Mouse (Mus musculus) heart, postnatal 0 days (tissue): Measurements from ENCODE around the gene Fam32a. TPM values are rescaled to one million over a fixed set of nuclear protein-coding genes. Genes with fewer than 3 reads are reported as not detected.
A peak's percentile ranks its signal among the peaks of the same experiment; 100 is the strongest.

Experiments used
- ATAC-seq: fragments of 200-750 bp; cut with Nextera tagmentation; 2 replicates; pipeline ENCODE4 v1.8.0; 2017; ENCODE audit warnings: low read depth, moderate number of reproducible peaks, moderate library complexity; ENCODE audit not compliant: insufficient read depth
- DNase-seq: peaks from one replicate; pipeline ENCODE4 v3.0.0-alpha.2; 2016; ENCODE audit warnings: low spot score
- H3K27ac ChIP-seq: fragments of 300-500 bp; sonication (generic); 2 replicates; pipeline ENCODE4 v1.5.1; 2014; ENCODE audit warnings: low read depth, mild to moderate bottlenecking
- H3K27me3 ChIP-seq: fragments of 300-500 bp; sonication (generic); 2 replicates; pipeline ENCODE4 v1.6.1; 2014; ENCODE audit warnings: low read length, mixed read lengths; ENCODE audit not compliant: control insufficient read depth, insufficient read depth
- H3K36me3 ChIP-seq: fragments of 300-500 bp; sonication (generic); replicated peaks from 2 replicates; pipeline ENCODE4 v1.6.1; 2014; ENCODE audit warnings: low read length, mixed read lengths; ENCODE audit not compliant: control insufficient read depth, insufficient read depth
- H3K4me1 ChIP-seq: fragments of 300-500 bp; sonication (generic); 2 replicates; pipeline ENCODE4 v1.6.1; 2014; ENCODE audit warnings: antibody characterized with exemption; ENCODE audit not compliant: control insufficient read depth, insufficient read depth
- H3K4me2 ChIP-seq: fragments of 300-500 bp; sonication (generic); 2 replicates; pipeline ENCODE4 v1.6.1; 2014; ENCODE audit warnings: low read depth, mild to moderate bottlenecking, low read length, moderate library complexity
- H3K4me3 ChIP-seq: fragments of 300-500 bp; sonication (generic); 2 replicates; pipeline ENCODE4 v1.5.1; 2014; ENCODE audit warnings: low read depth, low read length
- H3K9ac ChIP-seq: fragments of 300-500 bp; sonication (generic); replicated peaks from 2 replicates; pipeline ENCODE4 v1.6.1; 2014; ENCODE audit warnings: low read depth, low read length, mixed read lengths
- H3K9me3 ChIP-seq: fragments of 300-500 bp; sonication (generic); replicated peaks from 2 replicates; pipeline ENCODE4 v1.6.1; 2016; ENCODE audit warnings: low read length; ENCODE audit not compliant: control insufficient read depth
- CTCF ChIP-seq: IDR thresholded peaks from 2 replicates; pipeline ENCODE4 v1.5.1; 2016; ENCODE audit warnings: antibody characterized with exemption, control low read depth, low read depth
- EP300 ChIP-seq: IDR thresholded peaks from 2 replicates; pipeline ENCODE4 v1.6.1; 2016; ENCODE audit warnings: antibody characterized with exemption, low read depth
- WGBS: fragments of 180-500 bp; shearing (Covaris S2); extraction: QIAGEN DNeasy Blood & Tissue Kit; methylation state at CpG from one replicate; pipeline ENCODE4 v1.1.7; 2014; 5-methylcytosine and 5-hydroxymethylcytosine counted together
- polyA plus RNA-seq: library from polyadenylated mRNA; unstranded; fragments of >200 nt; fragmentation: Nextera tagmentation; extraction: Ambion mirVana; gene quantifications from 2 replicates; pipeline ENCODE4 v1.2.1, GENCODE M21; 2015
- total RNA-seq: library from RNA; depleted of rRNA; stranded (reverse); fragments of >200 nt; gene quantifications from 2 replicates; pipeline ENCODE4 v1.2.3, GENCODE M21; 2014; ENCODE audit warnings: low replicate concordance; rRNA removed

Gene Fam32a
- total and polyA plus RNA-seq, 2 experiments from 2014 or later, result 32.0 to 45.4 TPM

GRCm38 (mm10) chr8:72271691-72272090 is 52.2 kb downstream of the Fam32a start:
- H3K4me3 ChIP-seq, result no peak overlapping the region
- no peaks in the 10 kb centered on the region for H3K9me3 ChIP-seq
- H3K4me2 ChIP-seq, result no peak overlapping the region
- H3K9ac ChIP-seq, result no peak overlapping the region
- DNase-seq, result no peak
- 73% methylated on average over 3 of the region's 3 CpGs for WGBS
- H3K27ac ChIP-seq, result no peak overlapping the region
- no peaks in the 10 kb centered on the region for H3K36me3 ChIP-seq
- TF ChIP-seq CTCF (no peak), EP300 (no peak)
- ATAC-seq, result no peak
- no peaks in the 10 kb centered on the region for H3K27me3 ChIP-seq
- 0 out of 2 replicates have a peak, but pooled peaks cover 12% of the 10 kb centered on the region for H3K4me1 ChIP-seq

- no peak overlapping the region for H3K9ac ChIP-seq
Observed at GRCm38 (mm10) chr8:72272361-72272760, 52.8 kb downstream of the Fam32a start.

GRCm38 (mm10) chr8:72273111-72273770 is 53.7 kb downstream of the Fam32a start:
- no peaks in the 10 kb centered on the region for H3K27me3 ChIP-seq
- H3K4me3 ChIP-seq, result no peak overlapping the region
- H3K9me3 ChIP-seq, result no peaks in the 10 kb centered on the region
- DNase-seq (no peak), ATAC-seq (no peak)
- WGBS, result 68% methylated on average over 1 of the region's 1 CpGs
- H3K4me2 ChIP-seq, result no peak overlapping the region
- H3K27ac ChIP-seq, result no peak overlapping the region
- TF ChIP-seq CTCF (no peak), EP300 (no peak)
- H3K4me1 ChIP-seq, result peaks cover 16% of the 10 kb centered on the region; the same call in 1 of the 2 replicates
- H3K9ac ChIP-seq, result no peak overlapping the region
- no peaks in the 10 kb centered on the region for H3K36me3 ChIP-seq

More at GRCm38 (mm10) chr8:72272361-72272760, 52.8 kb downstream of the Fam32a start:
- Histone ChIP-seq H3K4me1 (peaks cover 13% of the 10 kb centered on the region; the same call in 1 of the 2 replicates), H3K4me3 (no peak overlapping the region), H3K27ac (no peak overlapping the region), H3K36me3 (no peaks in the 10 kb centered on the region), H3K9me3 (no peaks in the 10 kb centered on the region), H3K27me3 (no peaks in the 10 kb centered on the region), H3K4me2 (no peak overlapping the region)
- peak; percentile 61 for DNase-seq
- WGBS, result 11% methylated on average over 3 of the region's 3 CpGs
- TF ChIP-seq CTCF (peak; percentile 75), EP300 (no peak)
- ATAC-seq, result peak; percentile 37; the same call in 1 of the 2 replicates

- Histone ChIP-seq H3K4me3 (no peak overlapping the region), H3K4me1 (peaks cover 10% of the 10 kb centered on the region; the same call in 1 of the 2 replicates), H3K9ac (no peak overlapping the region), H3K27ac (no peak overlapping the region), H3K9me3 (no peaks in the 10 kb centered on the region), H3K27me3 (no peaks in the 10 kb centered on the region), H3K36me3 (no peaks in the 10 kb centered on the region), H3K4me2 (no peak overlapping the region)
- 71% methylated on average over 5 of the region's 5 CpGs for WGBS
- DNase-seq (no peak), ATAC-seq (no peak)
- TF ChIP-seq EP300 (no peak), CTCF (no peak)
Observed at GRCm38 (mm10) chr8:72273807-72274206, 54.3 kb downstream of the Fam32a start.

Other genes starting within 250 kb of the Fam32a start
- 1.1 and 2.4 TPM in 2 replicates for gene Cyp4f18, start 210.1 kb upstream of the Fam32a start, total RNA-seq
- gene Cyp4f18, start 210.1 kb upstream of the Fam32a start, polyA plus RNA-seq, result 0.97 and 1.3 TPM in 2 replicates
- gene Olfr372, start 178.5 kb upstream of the Fam32a start, total RNA-seq, result not detected in 2 replicates
- gene Olfr372, start 178.5 kb upstream of the Fam32a start, polyA plus RNA-seq, result not detected in 2 replicates
- gene Olfr373, start 136.6 kb upstream of the Fam32a start, total RNA-seq, result not detected in 2 replicates
- gene Olfr373, start 136.6 kb upstream of the Fam32a start, polyA plus RNA-seq, result not detected in 2 replicates
- gene Olfr374, start 112.7 kb upstream of the Fam32a start, total RNA-seq, result not detected in 2 replicates
- gene Olfr374, start 112.7 kb upstream of the Fam32a start, polyA plus RNA-seq, result 0.01 TPM in 1 of 2 replicates, not detected in the other
- 179 and 195 TPM in 2 replicates for gene Tpm4, start 84.8 kb upstream of the Fam32a start, total RNA-seq
- 222 and 224 TPM in 2 replicates for gene Tpm4, start 84.8 kb upstream of the Fam32a start, polyA plus RNA-seq
- gene Rab8a, start 58.5 kb upstream of the Fam32a start, total RNA-seq, result 32.2 and 33.9 TPM in 2 replicates
- 50.8 and 51.2 TPM in 2 replicates for gene Rab8a, start 58.5 kb upstream of the Fam32a start, polyA plus RNA-seq
- not detected in 2 replicates for gene Hsh2d, start 30.1 kb upstream of the Fam32a start, total RNA-seq
- gene Hsh2d, start 30.1 kb upstream of the Fam32a start, polyA plus RNA-seq, result 0.05 and 0.12 TPM in 2 replicates
- not detected in 2 replicates for gene Cib3, start 6.9 kb upstream of the Fam32a start, total RNA-seq
- not detected in 2 replicates for gene Cib3, start 6.9 kb upstream of the Fam32a start, polyA plus RNA-seq
- gene Gm11034, start 6.1 kb upstream of the Fam32a start, total RNA-seq, result not detected in 2 replicates
- gene Gm11034, start 6.1 kb upstream of the Fam32a start, polyA plus RNA-seq, result not detected in 2 replicates
- gene Ap1m1, start 20.3 kb downstream of the Fam32a start, total RNA-seq, result 36.1 and 46.5 TPM in 2 replicates
- gene Ap1m1, start 20.3 kb downstream of the Fam32a start, polyA plus RNA-seq, result 82.8 and 83.4 TPM in 2 replicates
- gene Gm10282, start 85.5 kb downstream of the Fam32a start, total RNA-seq, result 0.15 and 3.0 TPM in 2 replicates
- 8.4 and 10.0 TPM in 2 replicates for gene Gm10282, start 85.5 kb downstream of the Fam32a start, polyA plus RNA-seq
- gene Klf2, start 99.3 kb downstream of the Fam32a start, total RNA-seq, result 21.9 and 32.9 TPM in 2 replicates
- 17.7 and 21.3 TPM in 2 replicates for gene Klf2, start 99.3 kb downstream of the Fam32a start, polyA plus RNA-seq
- 33.0 and 52.7 TPM in 2 replicates for gene Eps15l1, start 201.7 kb downstream of the Fam32a start, total RNA-seq
- 23.2 and 24.9 TPM in 2 replicates for gene Eps15l1, start 201.7 kb downstream of the Fam32a start, polyA plus RNA-seq
- 0.58 TPM in 1 of 2 replicates, not detected in the other for gene Calr3, start 224.1 kb downstream of the Fam32a start, total RNA-seq
- 2.9 and 3.2 TPM in 2 replicates for gene Calr3, start 224.1 kb downstream of the Fam32a start, polyA plus RNA-seq
- gene 1700030K09Rik, start 224.2 kb downstream of the Fam32a start, total RNA-seq, result 2.7 and 10.8 TPM in 2 replicates
- gene 1700030K09Rik, start 224.2 kb downstream of the Fam32a start, polyA plus RNA-seq, result 5.7 and 5.9 TPM in 2 replicates